Mouse (Mus musculus): ENCODE data around the gene Col23a1.

DNA sequence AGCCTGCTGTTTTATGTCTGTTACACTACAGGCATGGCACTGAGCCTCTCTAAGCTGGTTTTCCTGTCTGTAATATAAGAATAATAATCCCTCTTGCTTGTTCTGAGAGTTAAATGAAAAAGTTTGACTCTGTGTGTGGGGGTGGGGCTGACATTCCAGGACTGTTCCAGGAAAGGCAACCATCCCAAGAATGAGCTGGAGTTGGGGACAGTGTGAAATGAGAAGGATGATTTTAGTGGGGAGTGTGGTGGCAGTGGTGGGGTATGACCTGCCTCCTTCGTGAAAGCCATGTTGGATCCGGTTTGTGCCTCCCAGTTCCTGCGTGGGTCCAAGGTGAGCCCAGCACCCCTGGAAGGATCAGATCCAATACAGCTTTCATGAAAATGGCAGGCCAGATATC, 136.4 kb downstream of the Col23a1 start:
- TF ChIP-seq CTCF (IDR thresholded peaks at IDR 0.05; ENCODE audit: low read depth, low read length) (no peak), GATA1 (IDR thresholded peaks at IDR 0.05; ENCODE audit: borderline replicate concordance, low read length) (no peak), TAL1 (conservative IDR thresholded peaks at IDR 0.05; ENCODE audit: low read depth, low read length) (no peak), POLR2AphosphoS5 (IDR thresholded peaks at IDR 0.05; ENCODE audit: insufficient replicate concordance, low read depth, low read length) (no peak), GATA2 (IDR thresholded peaks at IDR 0.05; ENCODE audit: borderline replicate concordance, low read depth, low read length) (no peak)
